Mouse (Mus musculus) CH12.LX (cell line): ENCODE data around the gene Taok1.
"Not testable (repeated sequence)": the region's sequence is repeated elsewhere in the genome, so short reads cannot be mapped to it uniquely, and the experiment has no call there.

Experiments used
- BHLHE40 ChIP-seq: IDR thresholded peaks from 2 replicates; pipeline ENCODE4 v1.6.1; 2011; ENCODE audit warnings: mild to moderate bottlenecking, low read depth, low read length, improper control_type of control experiment
- CHD2 ChIP-seq: IDR thresholded peaks from 2 replicates; pipeline ENCODE4 v1.6.1; 2011; ENCODE audit warnings: low read length, improper control_type of control experiment
- CTCF ChIP-seq, 2 experiments: IDR thresholded peaks in 1 of 2; conservative IDR thresholded peaks in 1 of 2; 2 replicates each; pipeline ENCODE4 v1.5.1; 2011 to 2012; ENCODE audit warnings: low read depth in 2 of 2, low read length in 2 of 2, improper control_type of control experiment in 1 of 2, inconsistent platforms in 1 of 2, mild to moderate bottlenecking in 1 of 2, moderate library complexity in 1 of 2
- EP300 ChIP-seq: IDR thresholded peaks from 2 replicates; pipeline ENCODE4 v1.6.1; 2011; ENCODE audit warnings: low read length, improper control_type of control experiment
- ETS1 ChIP-seq: conservative IDR thresholded peaks from 2 replicates; pipeline ENCODE4 v1.6.1; 2012; ENCODE audit warnings: low read depth, mild to moderate bottlenecking, inconsistent platforms, low read length, improper control_type of control experiment, moderate library complexity
- HCFC1 ChIP-seq: IDR thresholded peaks from 2 replicates; pipeline ENCODE4 v1.6.1; 2012; ENCODE audit warnings: low read depth, mild to moderate bottlenecking, inconsistent platforms, low read length, improper control_type of control experiment
- JUN ChIP-seq: IDR thresholded peaks from 2 replicates; pipeline ENCODE4 v1.6.1; 2011; ENCODE audit warnings: low read depth, mild to moderate bottlenecking, low read length, improper control_type of control experiment, moderate library complexity; ENCODE audit not compliant: insufficient read depth
- JUND ChIP-seq: conservative IDR thresholded peaks from 2 replicates; pipeline ENCODE4 v1.6.1; 2011; ENCODE audit warnings: low read depth, low read length, improper control_type of control experiment
- MAZ ChIP-seq: IDR thresholded peaks from 2 replicates; pipeline ENCODE4 v1.6.1; 2012; ENCODE audit warnings: low read depth, mild to moderate bottlenecking, inconsistent platforms, low read length, improper control_type of control experiment, moderate library complexity
- MXI1 ChIP-seq: IDR thresholded peaks from 2 replicates; pipeline ENCODE4 v1.6.1; 2011; ENCODE audit warnings: mild to moderate bottlenecking, low read depth, low read length, improper control_type of control experiment
- POLR2A ChIP-seq: IDR thresholded peaks from 2 replicates; pipeline ENCODE4 v1.6.1; 2011; ENCODE audit warnings: low read depth, mild to moderate bottlenecking, improper control_type of control experiment, low read length
- TBP ChIP-seq: conservative IDR thresholded peaks from 2 replicates; pipeline ENCODE4 v1.6.1; 2011; ENCODE audit warnings: low read depth, low read length, improper control_type of control experiment
- ZNF384 ChIP-seq: IDR thresholded peaks from 2 replicates; pipeline ENCODE4 v1.6.1; 2012; ENCODE audit warnings: low read depth, low read length, improper control_type of control experiment, inconsistent platforms

DNA sequence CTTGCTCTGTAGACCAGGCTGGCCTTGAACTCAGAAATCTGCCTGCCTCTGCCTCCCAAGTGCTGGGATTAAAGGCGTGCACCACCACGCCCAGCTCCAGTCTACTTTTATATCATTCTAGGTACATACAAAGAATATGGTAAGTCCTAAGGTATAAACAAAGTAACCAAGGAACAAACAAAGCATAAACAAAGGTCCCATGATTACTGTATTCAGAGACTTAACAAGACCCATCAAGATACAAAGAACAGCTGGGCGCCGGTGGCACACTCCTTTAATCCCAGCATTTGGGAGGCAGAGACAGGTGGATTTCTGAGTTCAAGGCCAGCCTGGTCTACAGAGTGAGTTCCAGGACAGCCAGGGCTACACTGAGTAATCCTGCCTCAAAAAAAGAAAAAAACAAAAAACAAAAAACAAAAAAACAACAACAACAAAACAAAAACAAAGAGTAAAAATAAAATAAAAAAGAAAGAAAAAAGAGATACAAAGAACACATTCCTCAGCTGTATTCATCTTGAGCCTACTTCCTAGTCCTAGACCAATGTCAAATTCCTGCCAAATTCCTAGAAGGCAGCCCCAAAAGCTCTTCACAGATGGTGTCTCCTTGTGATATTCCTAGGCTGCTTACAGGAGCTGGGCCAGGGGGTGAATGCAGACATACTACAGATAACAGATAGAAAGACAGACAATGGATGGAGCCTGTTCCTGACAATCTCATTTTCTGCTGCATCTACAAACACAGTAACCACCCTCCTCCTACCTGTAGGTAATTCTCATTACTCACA, 46.0 kb upstream of the Taok1 start:
- not testable (repeated sequence) for TF ChIP-seq JUN; HCFC1; CTCF (conservative IDR thresholded peaks at IDR 0.05 in 1 of 2, IDR thresholded peaks at IDR 0.05 in 1 of 2; ENCODE audit: low read depth in 2 of 2, low read length in 2 of 2); ETS1; ZNF384; BHLHE40; EP300; POLR2A; MAZ; JUND; TBP; CHD2; MXI1
